ENCODE assay signal across 7 mouse cellular contexts in genomic region chr10:20031936-20032335, GRCm38 (mm10).
DNase-seq lines count a peak whose midpoint lies in the region; ATAC-seq lines count a peak whose summit lies in the region.

No protein-coding gene starts in this region.

- no peaks in the 10 kb centered on the region for H3K4me1 ChIP-seq in limb, embryonic 10.5 days

- peak; percentile 38 for DNase-seq in urinary bladder, adult 2 months (ENCODE audit: low spot score)
- DNase-seq in urinary bladder, postnatal 10 days (ENCODE audit: low spot score), result no peak
- DNase-seq in cerebellum, postnatal 10 days, result peak; percentile 91
- peak; percentile 77 to 86 for DNase-seq in heart, postnatal 14 days
- DNase-seq in lung, postnatal 14 days, result peak; percentile 75
- DNase-seq in limb, embryonic 10.5 days (ENCODE audit: low spot score), result no peak

- intact Hi-C loops in heart, postnatal 14 days (cut with DNase I), result no loop called here

- ATAC-seq in megakaryocyte, adult 5-6 weeks (ENCODE audit: poor library complexity, severe bottlenecking), result no peak

- H3K36me3 ChIP-seq in limb, embryonic 10.5 days, result no peaks in the 10 kb centered on the region

- no peaks in the 10 kb centered on the region for H3K27me3 ChIP-seq in limb, embryonic 10.5 days (ENCODE audit: low read depth, poor library complexity, severe bottlenecking)

- no peak overlapping the region for H3K27ac ChIP-seq in limb, embryonic 10.5 days

- no peak overlapping the region for H3K4me3 ChIP-seq in limb, embryonic 10.5 days

- no peaks in the 10 kb centered on the region for H3K9me3 ChIP-seq in limb, embryonic 10.5 days (replicated peaks)

- 81% methylated on average over 2 of the region's 2 CpGs for WGBS in limb, embryonic 10.5 days

Comparison
In these comparisons a context has a peak if more than half of its experiments do, and no peak if none do; other contexts are left out.
1. DNase-seq: peak in urinary bladder, adult 2 months (single experiment), cerebellum, postnatal 10 days (2 of 2), heart, postnatal 14 days (2 of 2) and lung, postnatal 14 days (single experiment); none in urinary bladder, postnatal 10 days (single experiment) and limb, embryonic 10.5 days (single experiment).